8 mouse cellular contexts compared by ENCODE assay signal in genomic region chr10:39371467-39371866, GRCm38 (mm10). TPM values are rescaled to one million over a fixed set of nuclear protein-coding genes. Genes with fewer than 3 reads are reported as not detected.
DNase-seq lines count a peak whose midpoint lies in the region; ATAC-seq and TF ChIP-seq lines count a peak whose summit lies in the region.

No protein-coding gene starts in this region.

- H3K4me2 ChIP-seq in neural tube, embryonic 12.5 days (replicated peaks), result peak overlapping the region; percentile 67

- peak overlapping the region; percentile 91 for H3K4me3 ChIP-seq in layer of hippocampus, adult 2 months
- peak overlapping the region; percentile 75 for H3K4me3 ChIP-seq in neural tube, embryonic 12.5 days

- H3K4me1 ChIP-seq in neural tube, embryonic 12.5 days, result peaks cover 48% of the 10 kb centered on the region

- ATAC-seq in neural tube, embryonic 12.5 days (ENCODE audit: low FRiP score, low read depth), result no peak

- H3K27me3 ChIP-seq in neural tube, embryonic 12.5 days (replicated peaks), result no peaks in the 10 kb centered on the region

- H3K27ac ChIP-seq in layer of hippocampus, adult 2 months, result peak overlapping the region; percentile 97
- peak overlapping the region; percentile 96; the same call in 1 of the 2 replicates for H3K27ac ChIP-seq in neural tube, embryonic 12.5 days

- TF ChIP-seq CTCF in layer of hippocampus, adult 2 months (conservative IDR thresholded peaks at IDR 0.05), result no peak

- H3K36me3 ChIP-seq in neural tube, embryonic 12.5 days, result no peaks in the 10 kb centered on the region

- H3K9me3 ChIP-seq in neural tube, embryonic 12.5 days, result no peaks in the 10 kb centered on the region

- H3K9ac ChIP-seq in neural tube, embryonic 12.5 days, result peak overlapping the region; percentile 95

- 28% methylated on average over 2 of the region's 2 CpGs for WGBS in neural tube, embryonic 12.5 days

- no peak for DNase-seq in layer of hippocampus, adult 2 months (ENCODE audit: low spot score in 2 of 2)
- DNase-seq in layer of hippocampus, adult 9-11 months, result no peak
- peak; percentile 8 for DNase-seq in adrenal gland, postnatal 25 days
- DNase-seq in induced T-regulatory cell, adult 2 months (ENCODE audit: low read depth), result peak; percentile 84
- DNase-seq in ovary, postnatal 36 days (ENCODE audit: low spot score), result no peak
- no peak for DNase-seq in right cerebral cortex, postnatal 36 days (ENCODE audit: low spot score in 2 of 2)
- no peak for DNase-seq in layer of hippocampus, postnatal 36 days

RNA-seq across cellular contexts. Expression of gene Fyn, which starts 2.8 kb away (rescaled TPM):
- total RNA-seq in layer of hippocampus, adult 2 months (2021), result 100 to 1,000 TPM; 127 to 130 TPM
- 47.7 and 49.6 TPM in 2 replicates for total RNA-seq in adrenal gland, postnatal 25 days (2021)
- polyA plus RNA-seq in neural tube, embryonic 12.5 days (2016; fragmentation: Nextera tagmentation; extraction: Ambion mirVana), result 72.4 and 79.8 TPM in 2 replicates
- total RNA-seq in layer of hippocampus, postnatal 36 days (2021), result 100 to 1,000 TPM; 137 to 141 TPM

Comparison
In these comparisons a context has a peak if more than half of its experiments do, and no peak if none do; other contexts are left out.
1. DNase-seq: peak in adrenal gland, postnatal 25 days (single experiment) and induced T-regulatory cell, adult 2 months (single experiment); none in layer of hippocampus, adult 2 months (0 of 2), layer of hippocampus, adult 9-11 months (single experiment), ovary, postnatal 36 days (single experiment), right cerebral cortex, postnatal 36 days (0 of 2) and layer of hippocampus, postnatal 36 days (0 of 2).